Mouse (Mus musculus) frontal cortex, postnatal 10 days (tissue): Measurements from ENCODE around the gene Ephx1.
"Not testable (repeated sequence)": the region's sequence is repeated elsewhere in the genome, so short reads cannot be mapped to it uniquely, and the experiment has no call there.

Source experiments
- DNase-seq, 2 experiments: peaks; one replicate each; pipeline ENCODE4 v3.0.0; 2022; ENCODE audit warnings: low spot score in 2 of 2, mixed read lengths in 1 of 2

The Ephx1 gene

GRCm38 (mm10) chr1:181014731-181015500 is 5.8 kb downstream of the Ephx1 start:
- DNase-seq: no peak

- DNase-seq: no peak
Measured at GRCm38 (mm10) chr1:181013446-181013845, 7.3 kb downstream of the Ephx1 start.

DNA sequence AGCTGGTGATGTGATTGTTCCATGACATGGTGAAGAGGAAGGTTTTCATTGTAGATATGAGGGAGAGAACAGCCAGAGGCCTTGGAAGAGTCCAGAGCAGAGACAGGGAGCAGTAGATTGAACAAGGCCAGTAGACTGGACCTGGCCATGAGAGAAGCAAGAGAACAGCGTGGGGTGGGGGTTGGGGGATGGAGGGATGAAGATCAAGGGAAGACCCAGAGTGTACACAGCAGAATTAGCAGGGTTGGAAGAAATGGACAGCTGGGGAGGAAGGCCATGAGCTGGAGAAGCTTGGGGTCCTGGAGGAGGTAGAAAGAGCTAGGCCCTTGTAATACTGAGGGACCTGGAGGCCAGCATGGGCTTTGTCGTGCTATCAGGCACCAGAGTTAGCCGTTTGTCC is 8.3 kb downstream of the Ephx1 start:
- DNase-seq: no peak

DNA sequence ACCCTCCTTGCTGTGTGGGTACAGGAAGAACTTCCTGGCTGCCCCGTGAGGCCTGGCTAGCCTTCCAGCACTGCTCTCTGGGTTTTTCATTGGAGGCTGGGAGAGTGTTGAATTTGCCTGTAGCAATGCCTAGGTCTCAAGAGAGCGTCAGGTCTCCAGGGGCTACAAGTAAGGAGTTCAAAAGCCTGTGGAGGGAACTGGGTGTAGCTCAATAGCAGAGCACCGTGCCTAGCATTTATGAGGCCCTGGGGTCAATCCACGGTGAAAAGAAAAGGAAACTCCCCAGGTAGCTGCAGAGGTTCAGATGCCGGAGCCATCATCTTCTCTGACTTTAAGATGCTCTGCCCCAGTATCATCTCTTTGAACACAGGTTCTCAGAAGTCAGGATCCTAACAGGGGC is 9.1 kb downstream of the Ephx1 start:
- no peak for DNase-seq

DNA sequence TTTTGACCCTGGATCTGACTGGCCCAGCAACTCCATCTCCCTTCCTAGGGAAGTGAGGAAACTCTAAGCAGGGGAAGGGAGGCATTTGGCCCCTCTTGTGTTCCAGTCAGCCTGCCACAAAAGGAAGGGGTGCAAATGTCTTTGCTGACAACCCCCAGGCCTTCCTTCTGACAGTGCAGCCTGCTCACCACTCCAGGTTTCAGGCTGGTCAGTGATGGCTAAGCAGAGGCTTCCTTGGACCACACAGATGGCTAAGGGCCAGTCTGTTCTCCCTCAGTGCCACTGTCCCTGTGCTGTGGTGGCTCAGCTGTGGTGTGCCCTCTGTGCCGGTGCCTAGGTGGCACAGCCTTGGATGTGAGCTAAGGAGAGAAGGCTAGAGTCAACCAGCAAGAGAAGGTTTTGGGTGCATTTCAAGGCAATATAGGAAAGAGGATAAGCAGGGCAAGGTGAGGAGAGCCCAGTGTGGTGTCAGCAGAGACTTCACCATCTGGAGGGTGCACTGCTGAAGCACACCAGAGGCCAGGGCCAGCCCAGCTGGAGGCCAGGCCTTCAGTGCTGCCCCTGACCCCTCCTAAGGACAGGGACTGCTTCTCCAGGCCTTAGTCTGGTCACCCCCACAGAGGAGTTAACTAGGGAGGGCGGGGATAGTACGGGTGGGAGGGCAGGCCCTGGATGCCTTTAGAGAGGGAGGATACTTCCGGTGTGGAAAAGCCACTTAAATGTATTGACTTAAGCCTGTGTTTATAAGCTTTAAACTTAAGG is 10.4 kb downstream of the Ephx1 start:
- no peak for DNase-seq

- no peak for DNase-seq
Measured at GRCm38 (mm10) chr1:181009754-181010153, 10.9 kb downstream of the Ephx1 start.

DNA sequence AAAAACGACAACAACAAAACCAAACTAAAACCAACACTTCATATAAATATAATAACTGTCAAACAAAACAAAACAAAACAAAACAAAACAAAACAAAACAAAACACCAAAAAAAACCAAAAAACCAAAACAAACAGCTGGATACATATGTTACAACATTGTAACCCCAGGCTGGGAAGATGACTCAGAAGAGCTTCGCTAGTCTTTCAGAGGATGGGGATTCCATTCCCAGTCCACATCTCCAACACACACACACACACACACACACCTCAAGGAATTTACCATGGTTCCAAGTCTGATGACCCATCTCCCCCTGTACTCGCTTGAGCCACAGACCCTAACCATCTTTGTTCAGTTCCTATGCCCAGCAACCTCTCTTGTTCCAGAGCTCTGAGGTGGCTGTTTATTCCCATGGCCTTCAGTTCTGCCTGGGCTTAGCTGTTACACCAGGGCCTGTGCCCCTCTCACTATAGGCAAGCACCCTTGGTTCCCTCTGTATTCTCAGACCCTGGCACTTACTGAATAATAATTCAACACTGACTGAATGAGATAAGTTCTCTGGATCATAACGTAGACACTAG is 11.6 kb downstream of the Ephx1 start:
- no peak for DNase-seq

DNA sequence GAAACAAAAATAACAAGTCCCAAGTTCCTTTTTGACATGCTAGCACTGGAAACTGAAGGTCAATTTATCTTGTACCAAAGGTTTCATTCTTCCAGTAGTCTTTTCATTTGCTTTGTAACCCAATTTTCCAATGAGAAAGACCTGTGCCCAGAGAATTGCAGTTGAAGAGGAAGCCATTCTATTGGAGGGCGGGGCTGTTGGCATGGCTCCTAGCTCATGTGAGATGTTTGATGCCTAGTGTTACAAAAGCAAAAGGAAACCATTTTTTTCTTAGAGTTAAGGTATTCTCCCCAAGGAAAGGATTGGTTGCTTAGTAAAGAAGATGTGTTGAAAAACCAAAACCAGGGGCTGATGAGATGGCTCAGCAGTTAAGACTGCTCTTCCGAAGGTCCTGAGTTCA is 12.4 kb downstream of the Ephx1 start:
- DNase-seq: no peak

GRCm38 (mm10) chr1:181007831-181008230 is 12.9 kb downstream of the Ephx1 start:
- no peak for DNase-seq

GRCm38 (mm10) chr1:181005331-181005730 is 15.4 kb downstream of the Ephx1 start:
- DNase-seq: no peak

GRCm38 (mm10) chr1:181003790-181004189 is 16.9 kb downstream of the Ephx1 start:
- no peak for DNase-seq

GRCm38 (mm10) chr1:181001621-181002020 is 19.1 kb downstream of the Ephx1 start:
- no peak for DNase-seq

GRCm38 (mm10) chr1:181001217-181001616 is 19.5 kb downstream of the Ephx1 start:
- DNase-seq: no peak

GRCm38 (mm10) chr1:181000501-181001092 is 20.1 kb downstream of the Ephx1 start:
- DNase-seq: no peak

DNA sequence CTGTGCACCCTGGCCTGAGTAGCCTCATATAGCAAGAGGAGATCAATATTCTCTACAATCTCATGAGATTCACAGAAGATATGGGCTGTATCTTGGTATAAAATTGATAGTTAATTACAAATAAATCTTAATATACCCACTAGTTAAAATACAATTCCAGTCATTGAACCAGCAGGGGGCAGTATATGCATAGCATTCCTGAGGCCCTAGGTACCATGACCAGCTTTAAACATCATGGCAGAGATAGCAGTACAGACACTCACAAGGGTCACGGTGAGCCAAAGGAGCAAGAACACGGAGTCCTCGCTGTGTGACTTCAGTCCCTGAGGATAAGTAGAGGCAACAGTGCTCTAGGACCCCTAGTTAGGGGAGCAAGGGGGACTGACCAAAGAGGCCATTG is 28.6 kb downstream of the Ephx1 start:
- no peak for DNase-seq

- no peak for DNase-seq
Measured at GRCm38 (mm10) chr1:180990671-180991070, 30.0 kb downstream of the Ephx1 start.

DNA sequence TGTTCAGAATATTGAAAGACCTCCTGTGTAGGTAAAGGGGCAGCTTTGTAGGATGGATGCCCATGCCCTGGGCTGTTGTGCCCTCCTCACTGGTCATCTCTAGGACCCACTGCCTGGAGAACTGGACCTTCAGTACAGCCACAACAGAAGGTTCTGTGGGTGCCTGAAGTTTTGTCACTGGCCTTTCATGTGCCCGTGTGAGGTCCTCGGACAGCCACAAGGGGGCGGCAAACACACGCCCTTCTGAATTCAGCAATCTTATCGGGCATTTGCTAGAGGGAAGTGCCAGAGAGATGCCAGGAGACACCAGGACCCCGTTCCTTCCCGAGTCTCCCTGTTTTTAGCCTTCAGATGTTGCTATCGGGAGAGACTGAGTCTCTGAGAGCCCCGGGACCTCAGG is 32.9 kb downstream of the Ephx1 start:
- peak; percentile 29 to 74 for DNase-seq

DNA sequence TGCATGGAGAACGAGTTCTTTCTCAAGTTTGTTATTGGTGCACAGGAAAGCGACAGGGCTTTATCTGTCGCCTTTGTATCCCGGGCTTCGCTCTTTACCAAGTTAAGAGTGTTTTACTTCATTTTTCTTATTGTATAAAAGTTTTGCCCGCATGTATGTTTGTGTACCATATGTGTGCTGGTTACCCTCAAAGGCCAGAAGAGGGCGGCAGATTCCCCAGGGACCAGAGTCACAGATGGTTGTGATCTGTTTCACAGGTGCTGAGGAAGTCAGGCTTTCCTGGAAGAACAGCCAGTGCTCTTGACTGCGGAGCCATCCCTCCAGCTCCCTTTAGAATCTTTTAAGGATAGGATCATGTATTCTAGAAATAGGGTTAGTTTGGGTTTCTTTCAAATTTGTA is 34.0 kb downstream of the Ephx1 start:
- DNase-seq: no peak

DNA sequence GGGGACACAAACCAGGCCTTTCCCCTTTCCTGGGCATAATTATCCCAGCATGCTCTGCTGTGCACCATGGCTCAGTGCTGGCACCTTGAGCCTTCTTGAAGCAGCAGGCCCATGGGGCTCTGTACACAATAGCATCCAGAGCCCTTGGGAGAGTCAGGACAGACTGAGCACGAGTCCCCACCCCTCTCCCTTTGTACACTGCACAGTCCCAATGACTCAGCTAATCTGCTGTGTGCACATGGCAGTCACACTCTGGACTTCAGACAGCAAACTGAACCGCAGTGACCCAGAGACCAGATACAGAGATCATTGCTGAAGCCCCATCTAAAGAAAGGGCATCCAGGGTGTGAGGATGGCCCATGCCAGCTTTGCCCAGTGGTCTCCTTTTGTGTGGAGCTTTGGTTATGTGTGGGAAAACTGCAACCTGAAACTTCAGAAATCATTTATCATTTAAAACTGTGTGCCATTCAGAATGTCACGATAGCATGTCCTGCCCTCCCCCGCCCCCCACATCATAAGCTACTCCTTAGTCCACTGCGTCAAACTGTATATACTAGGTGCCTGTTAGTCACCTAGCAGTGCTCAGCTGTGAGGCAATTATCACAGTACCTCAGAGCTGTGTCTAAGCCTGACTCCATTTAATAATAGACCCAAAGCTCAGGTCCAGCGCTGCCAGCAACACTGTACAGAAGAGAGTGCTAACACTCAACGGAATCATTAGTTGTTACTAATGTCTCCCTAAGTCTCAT is 39.2 kb downstream of the Ephx1 start:
- DNase-seq: not testable (repeated sequence)

GRCm38 (mm10) chr1:180980464-180980863 is 40.2 kb downstream of the Ephx1 start:
- DNase-seq: no peak

DNA sequence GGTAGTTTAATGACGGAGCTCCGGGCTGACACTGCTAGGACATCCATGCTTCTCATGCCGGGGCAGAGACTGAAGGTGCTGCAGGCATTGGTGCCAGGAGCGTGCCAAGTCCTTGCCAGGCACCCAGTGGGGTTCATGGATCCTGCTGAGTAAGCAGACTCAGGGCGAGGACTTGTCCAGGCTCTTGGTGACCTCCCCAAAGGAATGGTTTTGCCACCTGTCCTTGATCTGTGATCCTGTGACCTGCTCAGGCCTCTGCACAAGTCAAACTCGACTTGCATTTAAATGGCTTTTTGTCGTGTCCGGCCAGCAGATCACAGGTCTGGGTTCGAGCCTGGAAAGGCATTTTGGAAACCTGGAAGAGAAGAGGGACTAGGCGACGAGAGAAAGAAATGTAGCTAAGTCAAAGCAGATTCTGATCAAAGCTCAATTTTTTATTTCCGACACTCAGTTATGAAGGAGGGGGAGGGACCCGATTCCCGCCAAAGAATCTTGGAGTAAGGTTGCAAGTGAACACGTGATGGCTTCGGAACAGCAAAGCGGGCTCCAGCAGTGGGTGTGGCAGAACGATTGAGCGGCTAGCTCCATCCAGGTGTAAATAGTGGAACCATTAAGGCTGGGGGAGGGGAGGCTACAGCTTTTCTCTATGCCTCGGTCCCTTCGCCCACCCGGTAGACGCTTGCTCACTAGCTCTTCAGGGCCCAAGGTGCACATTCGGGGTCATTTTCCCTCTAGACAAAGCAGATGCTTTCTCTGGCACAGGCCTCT is 41.0 kb downstream of the Ephx1 start:
- DNase-seq: no peak
